Mouse (Mus musculus) CD4-positive, CD25-positive, alpha-beta regulatory T cell, adult 2 months (primary cell): ENCODE data around the gene Gna12.

Experiments
- DNase-seq: peaks from one replicate; pipeline ENCODE4 v3.0.0-alpha.2; 2012; ENCODE audit warnings: low read depth, low spot score

Gene Gna12

DNA sequence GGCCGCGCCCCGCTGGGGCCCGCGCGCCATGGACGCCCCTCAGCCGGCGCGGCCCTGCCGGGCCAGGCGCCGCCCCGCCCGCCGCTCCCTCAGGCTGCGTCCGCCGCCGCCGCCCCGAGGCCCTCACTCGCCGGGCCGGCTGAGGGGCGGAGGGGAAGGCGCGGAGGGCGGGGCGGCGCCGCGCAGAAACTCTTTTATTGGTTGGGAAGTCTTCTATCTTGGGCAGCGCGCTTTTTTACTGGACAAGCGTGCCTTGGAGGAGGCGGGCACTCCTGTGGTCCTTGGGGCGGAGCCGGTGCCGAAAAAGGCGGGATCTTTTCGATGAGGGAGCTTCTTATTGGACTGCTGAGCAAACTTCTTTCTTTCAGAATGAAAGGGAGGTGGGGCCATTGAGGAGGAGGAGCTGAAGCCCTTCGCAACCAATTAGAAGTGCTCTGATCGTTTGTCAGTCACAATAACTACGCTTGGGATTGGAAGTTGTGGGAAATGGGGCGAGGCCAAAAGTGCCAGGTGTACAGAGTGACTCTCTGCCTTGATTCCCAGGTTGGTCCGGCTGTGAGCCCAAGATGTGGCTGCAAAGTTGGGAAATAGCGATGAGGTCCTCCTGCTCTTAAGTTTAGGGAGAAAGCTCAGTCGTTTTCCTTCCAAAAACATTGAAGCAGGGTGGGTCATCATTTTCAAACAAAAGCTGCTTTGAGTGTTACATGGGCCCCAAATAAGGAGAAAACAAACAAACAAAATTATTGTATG is at the start of gene Gna12:
TSS of gene Gna12 (minus strand) at position 118 of the 750 bp plus-strand sequence.
- DNase-seq, result peak; percentile 99

GRCm38 (mm10) chr5:140878644-140879043 is 48.4 kb upstream of the Gna12 start:
- DNase-seq, result peak; percentile 63

GRCm38 (mm10) chr5:140873736-140874307 is 43.6 kb upstream of the Gna12 start:
- peak; percentile 31 for DNase-seq

DNA sequence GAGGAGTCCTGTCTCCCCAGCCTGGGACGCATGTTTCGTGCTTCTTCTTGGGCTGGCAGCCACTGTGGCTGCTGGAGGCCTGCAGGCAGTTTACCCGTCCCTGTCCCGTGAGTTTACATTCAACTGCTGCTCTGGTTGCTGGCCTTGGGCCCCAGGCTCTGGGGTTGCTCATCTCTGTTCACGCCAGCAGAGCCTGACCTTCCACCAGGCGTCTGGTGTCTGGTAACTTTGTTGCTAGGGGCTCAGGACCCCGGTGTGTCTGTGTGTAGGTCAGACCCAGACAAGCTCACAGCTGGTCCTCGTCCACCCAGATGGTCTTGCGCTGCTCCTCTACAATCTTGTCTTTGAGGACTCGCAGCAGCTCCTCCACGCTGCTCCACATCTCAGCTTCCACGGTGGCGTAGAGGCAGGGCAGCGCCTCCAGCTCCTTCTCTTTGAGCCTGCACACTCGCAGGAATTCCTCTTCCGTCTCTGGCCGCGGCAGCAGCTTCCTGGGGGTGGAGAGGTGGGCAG is 42.9 kb upstream of the Gna12 start:
- DNase-seq, result peak; percentile 29

DNA sequence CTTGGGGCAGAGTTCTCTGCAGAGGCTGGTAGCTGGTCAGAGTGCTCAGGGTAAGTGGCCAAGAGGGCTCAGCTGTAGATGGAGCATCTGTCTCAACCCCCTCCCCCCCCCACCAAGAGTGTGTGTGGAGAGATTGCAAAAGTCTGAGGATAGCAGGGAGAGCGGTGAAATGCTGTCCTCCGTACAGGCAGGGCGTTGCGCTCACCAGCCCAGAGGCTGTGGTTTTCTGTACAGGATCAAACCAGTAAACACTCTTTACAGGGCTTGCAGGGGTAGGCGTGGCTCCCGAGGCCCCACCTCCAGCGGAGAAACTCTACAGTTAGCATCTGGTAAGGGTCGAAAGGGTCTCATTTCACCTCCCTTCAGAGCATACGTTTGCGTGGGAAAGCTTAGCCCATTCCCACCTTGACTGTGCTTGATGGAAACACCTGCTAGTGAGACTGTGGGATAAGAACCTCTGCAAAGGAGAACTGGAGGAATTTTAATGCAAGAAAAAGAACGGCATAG is 42.4 kb upstream of the Gna12 start:
- DNase-seq, result peak; percentile 75

DNA sequence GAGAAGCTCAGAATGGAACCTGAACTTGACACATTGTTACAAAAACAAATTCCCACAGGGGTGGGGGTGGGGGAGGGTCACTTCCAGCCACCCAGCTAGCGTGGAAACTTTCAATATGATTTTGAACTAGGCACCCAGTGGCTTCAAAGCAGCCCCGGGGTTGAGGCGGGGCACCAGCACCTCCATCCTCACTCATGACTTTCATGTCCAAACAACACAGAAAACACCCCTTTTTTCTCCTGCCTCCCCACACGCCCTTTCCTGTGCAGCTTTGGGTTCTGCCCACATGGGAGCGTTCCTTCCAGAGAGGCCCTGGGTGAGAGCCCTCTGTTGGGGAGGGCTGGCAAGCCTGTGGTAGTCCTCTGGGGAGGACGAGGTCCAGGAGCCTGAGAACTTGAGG is 41.0 kb upstream of the Gna12 start:
- DNase-seq, result peak; percentile 71

DNA sequence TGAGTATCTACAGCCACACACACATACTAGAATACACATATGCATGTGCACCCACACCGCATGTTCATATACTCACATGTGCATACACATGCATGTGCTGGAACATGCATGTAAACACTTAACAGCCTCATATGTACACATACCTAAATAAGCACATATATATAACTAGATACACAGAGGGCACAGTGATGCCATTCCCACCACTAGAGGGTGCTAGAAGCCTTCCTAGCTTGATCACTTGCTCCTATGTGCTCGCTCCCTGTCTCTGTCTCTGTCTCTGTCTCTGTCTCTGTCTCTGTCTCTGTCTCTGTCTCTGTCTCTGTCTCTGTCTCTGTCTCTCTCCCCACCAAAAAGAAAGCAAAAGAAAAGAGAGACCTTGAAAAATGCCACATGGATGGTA is 38.8 kb upstream of the Gna12 start:
- peak; percentile 88 for DNase-seq

GRCm38 (mm10) chr5:140859730-140860129 is 29.5 kb upstream of the Gna12 start:
- no peak for DNase-seq

DNA sequence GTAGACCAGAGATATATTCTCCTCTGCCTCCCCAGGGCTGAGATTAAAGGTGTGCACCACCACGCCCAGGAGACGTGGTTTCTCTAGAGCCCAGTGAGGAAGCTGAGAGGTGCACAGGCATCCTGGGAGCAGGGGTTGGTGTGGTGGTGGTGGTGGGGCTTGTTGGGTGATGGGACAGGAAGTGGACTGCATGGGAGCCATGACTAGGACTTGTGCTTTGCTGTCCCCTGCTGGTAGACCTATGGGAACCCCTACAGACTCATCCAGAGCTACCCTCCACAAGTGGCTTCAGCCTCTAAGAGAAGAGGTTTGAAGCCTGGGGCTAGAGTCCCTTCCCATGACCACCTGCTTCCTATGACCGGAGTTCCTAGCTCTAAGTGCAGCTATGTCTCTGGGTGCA is 28.1 kb upstream of the Gna12 start:
- DNase-seq, result peak; percentile 65

GRCm38 (mm10) chr5:140857432-140858154 is 27.4 kb upstream of the Gna12 start:
- DNase-seq, result peak; percentile 62

- no peak for DNase-seq
Observed at GRCm38 (mm10) chr5:140855909-140856530, 25.8 kb upstream of the Gna12 start.

DNA sequence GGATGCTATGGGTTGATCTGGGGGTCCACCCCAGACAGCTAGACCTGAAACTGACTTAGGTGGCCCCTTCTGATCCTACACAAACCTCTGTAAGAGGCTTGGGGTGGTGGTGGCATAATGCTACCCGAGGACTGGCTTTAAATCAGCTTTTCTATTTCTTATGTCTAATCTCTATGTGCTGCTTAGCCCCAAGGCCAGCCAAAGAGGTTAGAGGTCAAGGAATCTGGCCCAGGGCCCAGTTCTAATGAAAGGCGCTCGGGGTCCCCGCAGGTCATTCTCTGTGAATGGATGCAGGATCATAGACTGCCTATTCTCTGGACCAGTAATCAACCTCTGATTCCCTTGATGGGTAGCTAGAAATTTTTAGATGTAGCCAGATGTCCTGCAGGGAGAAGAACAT is 24.5 kb upstream of the Gna12 start:
- DNase-seq, result no peak

- DNase-seq, result no peak
Observed at GRCm38 (mm10) chr5:140853723-140854122, 23.5 kb upstream of the Gna12 start.

GRCm38 (mm10) chr5:140852435-140852996 is 22.3 kb upstream of the Gna12 start:
- no peak for DNase-seq

DNA sequence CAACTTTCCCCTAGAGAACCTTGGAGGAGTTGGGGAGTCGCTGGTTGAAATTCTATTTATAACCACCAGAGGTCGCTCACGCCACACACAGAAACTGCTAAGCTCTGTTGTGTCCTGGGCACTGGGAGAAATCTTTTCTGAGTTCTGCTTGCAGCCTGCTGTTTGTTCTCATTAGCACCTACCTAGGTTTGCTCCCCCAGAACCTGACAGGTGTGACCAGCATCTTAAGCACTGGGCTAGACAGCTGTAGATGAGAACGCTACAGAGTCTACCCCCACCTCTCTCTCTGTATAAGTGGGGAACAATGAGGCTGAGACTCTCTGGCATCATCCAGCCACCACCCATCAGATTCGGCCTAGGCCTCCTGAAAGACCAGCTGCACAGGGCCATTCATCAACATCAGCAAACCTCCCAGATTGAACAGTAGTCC is 17.1 kb upstream of the Gna12 start:
- peak; percentile 83 for DNase-seq

- no peak for DNase-seq
Observed at GRCm38 (mm10) chr5:140841942-140842341, 11.7 kb upstream of the Gna12 start.

GRCm38 (mm10) chr5:140831064-140831431 is 817 bp upstream of the Gna12 start:
- DNase-seq, result peak; percentile 13

DNA sequence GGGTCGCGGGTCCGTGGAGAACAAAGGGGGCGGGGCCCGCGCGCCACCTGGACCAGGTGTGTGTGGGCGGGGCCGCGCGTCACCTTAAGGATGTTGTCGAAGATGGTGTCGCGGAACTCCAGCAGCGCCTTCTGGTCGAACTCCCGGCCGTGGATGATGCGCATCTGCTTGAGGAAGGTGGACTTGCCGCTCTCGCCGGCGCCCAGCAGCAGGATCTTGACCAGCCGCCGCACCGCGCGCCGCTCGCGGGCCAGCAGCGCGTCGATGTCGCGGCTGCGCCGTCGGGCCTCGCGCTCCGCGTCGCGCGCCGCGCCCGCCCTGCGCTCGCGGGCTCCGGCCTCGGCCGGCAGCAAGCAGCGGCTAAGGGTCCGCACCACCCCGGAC is 328 bp downstream of the Gna12 start:
- peak; percentile 73 for DNase-seq

GRCm38 (mm10) chr5:140829081-140829910 is 935 bp downstream of the Gna12 start:
- peak; percentile 14 for DNase-seq

DNA sequence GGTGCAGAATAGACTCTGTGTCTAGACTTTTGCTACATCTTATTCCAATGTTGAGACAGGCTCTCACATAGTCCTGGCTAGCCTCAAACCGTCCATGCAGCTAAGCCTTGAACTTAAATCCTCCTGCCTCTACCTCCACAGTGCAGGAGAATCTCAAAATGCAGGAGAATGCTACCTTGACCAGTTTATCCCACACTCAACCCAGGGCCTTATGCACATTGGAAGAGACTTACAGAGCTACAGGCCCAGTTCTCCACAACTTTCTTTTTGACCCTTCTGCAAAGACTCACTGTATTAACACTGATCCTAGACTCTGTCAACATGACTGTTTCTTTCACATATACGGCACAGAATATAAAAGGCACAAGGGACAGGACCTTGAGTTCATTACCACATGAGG is 1.9 kb downstream of the Gna12 start:
- DNase-seq, result no peak

DNA sequence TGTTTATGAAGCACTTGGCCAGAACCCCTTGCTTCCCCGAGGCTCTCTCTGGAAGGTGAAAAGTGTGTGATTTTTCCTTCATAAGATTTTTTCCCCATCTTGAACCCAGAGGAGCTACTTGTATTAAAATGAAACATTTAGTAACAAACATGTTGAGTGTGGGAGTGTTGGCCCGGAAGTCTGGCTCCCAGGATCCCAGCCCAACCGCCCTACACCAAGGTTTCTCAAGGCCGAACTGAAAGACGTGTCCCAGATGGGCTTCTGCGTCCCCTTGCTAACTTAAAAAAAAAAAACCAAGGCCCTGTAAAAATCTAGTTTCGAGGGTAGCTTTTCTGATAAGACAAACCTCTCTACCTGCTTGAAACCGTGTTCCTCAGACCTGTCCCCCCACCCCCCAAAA is 2.3 kb downstream of the Gna12 start:
- DNase-seq, result no peak
